Comparison of ENCODE assay signal across 27 mouse cellular contexts in genomic region chr6:31193202-31193601, GRCm38 (mm10).
A peak's percentile ranks its signal among the peaks of the same experiment; 100 is the strongest.
DNase-seq lines count a peak whose midpoint lies in the region; ATAC-seq and TF ChIP-seq lines count a peak whose summit lies in the region.
"Had no signal": no experiment of that assay in that cellular context is flagged by ENCODE, and none has a peak within 500 bp of the region (broad histone marks: within the 10 kb centered on the region; RNA-seq: fewer than 3 reads in every experiment).

No protein-coding gene starts in this region.

- H3K4me1 ChIP-seq in heart, embryonic 13.5 days = peaks cover 22% of the 10 kb centered on the region
- peaks cover 55% of the 10 kb centered on the region for H3K4me1 ChIP-seq in brown adipose tissue, adult 24 weeks (ENCODE audit: control insufficient read depth, insufficient read depth, insufficient read length, low read length)
- H3K4me1 ChIP-seq: hindbrain, embryonic 15.5 days; lung, embryonic 15.5 days; neural tube, embryonic 12.5 days had no signal

- peak overlapping the region; percentile 83 for H3K27ac ChIP-seq in gastrocnemius, adult 2 months
- H3K27ac ChIP-seq in heart, embryonic 13.5 days (replicated peaks) = peak overlapping the region; percentile 42
- H3K27ac ChIP-seq in left cerebral cortex, adult 2 months = peak overlapping the region; percentile 5; the same call in 1 of the 2 replicates
- peak overlapping the region; percentile 42; the same call in 1 of the 2 replicates for H3K27ac ChIP-seq in brown adipose tissue, adult 24 weeks (replicated peaks; ENCODE audit: low read depth, low read length)
- H3K27ac ChIP-seq: hindbrain, embryonic 10.5 days; hindbrain, embryonic 15.5 days; lung, embryonic 15.5 days; midbrain, embryonic 10.5 days; neural tube, embryonic 12.5 days had no signal

- 44% methylated on average over 5 of the region's 5 CpGs for WGBS in heart, embryonic 13.5 days

- no peaks in the 10 kb centered on the region for H3K9me3 ChIP-seq in heart, embryonic 13.5 days
- H3K9me3 ChIP-seq: G1E; hindbrain, embryonic 10.5 days; hindbrain, embryonic 15.5 days; lung, embryonic 15.5 days; midbrain, embryonic 10.5 days; neural tube, embryonic 12.5 days had no signal

- H3K36me3 ChIP-seq in heart, embryonic 13.5 days = no peaks in the 10 kb centered on the region
- H3K36me3 ChIP-seq: G1E; hindbrain, embryonic 10.5 days; hindbrain, embryonic 15.5 days; lung, embryonic 15.5 days; midbrain, embryonic 10.5 days; neural tube, embryonic 12.5 days had no signal

- H3K27me3 ChIP-seq in heart, embryonic 13.5 days (replicated peaks) = no peaks in the 10 kb centered on the region
- H3K27me3 ChIP-seq: hindbrain, embryonic 15.5 days; lung, embryonic 15.5 days; neural tube, embryonic 12.5 days had no signal

- no peak overlapping the region for H3K9ac ChIP-seq in heart, embryonic 13.5 days
- H3K9ac ChIP-seq: hindbrain, embryonic 15.5 days; lung, embryonic 15.5 days; neural tube, embryonic 12.5 days had no signal

- TF ChIP-seq CTCF in gastrocnemius, adult 2 months (IDR thresholded peaks at IDR 0.05) = no peak
- no peak for TF ChIP-seq CTCF in left cerebral cortex, adult 2 months (IDR thresholded peaks at IDR 0.05)

- no peak for ATAC-seq in heart, embryonic 13.5 days (ENCODE audit: extremely low read depth, insufficient number of reproducible peaks, low FRiP score, low TSS enrichment)
- ATAC-seq in erythroid progenitor cell, adult 5-6 weeks (replicated peaks; ENCODE audit: low FRiP score, poor library complexity, severe bottlenecking) = no peak
- ATAC-seq: forebrain, embryonic 14.5 days; inflammation-experienced regulatory T-cells, adult 6 months; midbrain, embryonic 16.5 days had no signal

- no peak overlapping the region for H3K4me2 ChIP-seq in heart, embryonic 13.5 days
- H3K4me2 ChIP-seq: hindbrain, embryonic 15.5 days; lung, embryonic 15.5 days; neural tube, embryonic 12.5 days had no signal

- peak; percentile 19 for DNase-seq in gastrocnemius, adult 2 months
- no peak for DNase-seq in gastrocnemius, adult 18-20 months (ENCODE audit: low spot score)
- no peak for DNase-seq in heart, postnatal 36 days
- DNase-seq in left cerebral cortex, adult 2 months (ENCODE audit: extremely low spot score in 1 of 2, low spot score in 2 of 2) = no peak
- no peak for DNase-seq in left cerebral cortex, postnatal 10 days (ENCODE audit: extremely low spot score in 1 of 2, low spot score in 2 of 2)
- DNase-seq: adrenal gland, adult 8-10 months; cerebellum, adult 11 months; cerebellum, adult 9-10 months; cerebellum, postnatal 36 days; gastrocnemius, postnatal 10 days; kidney, adult 11 months; kidney, postnatal 36 days; liver; thymus, postnatal 14 days had no signal

- intact Hi-C loops in gastrocnemius, adult 2 months (cut with DNase I) = no loop called here
- intact Hi-C loops in heart, postnatal 36 days (cut with DNase I) = loop anchor here (2.0 to 5.0 kb wide), 3 partner anchors 16 to 219 kb away; no protein-coding TSS in a partner anchor
- intact Hi-C loops in left cerebral cortex, adult 2 months (cut with DNase I) = loop anchor here (5.0 kb wide), 1 partner anchor 259 kb away; no protein-coding TSS in a partner anchor
- intact Hi-C loops in left cerebral cortex, postnatal 10 days (cut with DNase I) = loop anchor here (5.0 kb wide), 1 partner anchor 259 kb away; no protein-coding TSS in a partner anchor

- H3K4me3 ChIP-seq in gastrocnemius, adult 2 months = no peak overlapping the region
- no peak overlapping the region for H3K4me3 ChIP-seq in heart, embryonic 13.5 days
- H3K4me3 ChIP-seq in left cerebral cortex, adult 2 months = no peak overlapping the region
- H3K4me3 ChIP-seq in brown adipose tissue, adult 24 weeks (ENCODE audit: insufficient read depth, low read depth, low read length) = no peak overlapping the region
- H3K4me3 ChIP-seq: hindbrain, embryonic 10.5 days; hindbrain, embryonic 15.5 days; lung, embryonic 15.5 days; midbrain, embryonic 10.5 days; myocyte; neural tube, embryonic 12.5 days had no signal

Comparison
In these comparisons a context has a peak if more than half of its experiments do, and no peak if none do; other contexts are left out.
1. H3K27ac ChIP-seq: peak in every context shown above with its lines; median percentile 83 in gastrocnemius, adult 2 months; 42 in heart, embryonic 13.5 days; 42 in brown adipose tissue, adult 24 weeks; 5 in left cerebral cortex, adult 2 months.